Mouse (Mus musculus) cerebellum, postnatal 36 days (tissue): Measurements from ENCODE around the gene Aldob.
"Not testable (repeated sequence)": the region's sequence is repeated elsewhere in the genome, so short reads cannot be mapped to it uniquely, and the experiment has no call there.

Source experiments
- DNase-seq, 2 experiments: peaks; one replicate each; pipeline ENCODE4 v3.0.0; 2021 to 2022; ENCODE audit warnings: mixed read lengths in 2 of 2

Gene Aldob

DNA sequence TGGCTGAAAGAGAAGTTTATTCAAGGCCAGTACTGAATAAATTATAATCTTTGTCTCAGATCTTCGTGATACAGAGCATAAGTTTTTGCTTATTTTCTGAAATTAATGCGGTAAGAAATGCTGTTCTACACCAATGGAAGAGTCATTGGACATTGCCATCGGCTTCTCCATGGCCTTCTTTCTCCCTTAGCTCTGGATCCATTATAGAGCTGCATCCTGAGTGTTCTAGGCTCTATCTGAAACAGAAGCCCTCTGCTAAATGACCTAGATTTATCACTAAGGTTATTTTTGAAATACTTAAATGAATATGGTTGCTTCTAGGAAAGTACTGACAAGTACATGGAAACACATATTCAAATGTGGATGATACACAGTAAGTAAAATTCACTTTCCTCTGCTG, 14.3 kb downstream of the Aldob start:
- no peak for DNase-seq

DNA sequence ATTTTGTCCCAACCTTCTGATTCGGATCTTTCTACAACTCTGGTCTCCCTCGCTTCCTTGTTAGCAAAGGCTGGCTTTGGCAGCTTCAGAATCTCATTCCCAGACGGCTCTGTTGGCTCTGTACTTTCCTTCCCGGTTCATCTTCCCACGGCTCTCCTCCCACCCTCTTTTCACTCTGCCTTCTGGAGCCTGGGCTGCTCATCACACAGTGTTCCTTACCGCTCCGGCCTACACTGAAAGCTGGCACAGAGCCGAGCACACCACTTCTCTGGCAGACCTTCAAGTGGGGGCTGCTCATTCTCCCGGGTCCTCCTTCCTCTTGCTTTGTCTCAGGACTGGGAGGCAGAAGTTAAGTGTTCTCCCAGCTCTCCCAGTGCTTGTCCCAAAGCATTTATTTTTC, 26.8 kb downstream of the Aldob start:
- peak; percentile 11 for DNase-seq

DNA sequence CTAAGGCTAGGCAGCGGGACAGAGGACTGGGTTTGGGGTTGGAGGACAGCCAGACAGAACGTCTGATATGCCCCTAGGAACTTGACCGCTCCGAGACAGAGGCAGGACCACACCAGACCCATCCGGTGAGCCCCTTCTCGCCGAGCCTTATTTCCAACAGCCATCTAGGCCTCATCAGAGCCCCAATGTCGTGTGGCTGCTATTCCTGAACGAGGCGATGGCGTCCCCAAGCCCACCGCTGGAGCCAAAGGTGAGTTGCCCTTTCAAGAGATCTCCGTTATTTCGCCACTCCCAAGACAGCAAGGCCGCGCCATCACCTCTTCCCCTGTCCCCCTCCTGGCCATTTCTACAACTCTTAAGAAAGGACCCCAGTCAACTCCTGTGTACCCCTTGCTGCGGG, 28.0 kb downstream of the Aldob start:
- no peak for DNase-seq

DNA sequence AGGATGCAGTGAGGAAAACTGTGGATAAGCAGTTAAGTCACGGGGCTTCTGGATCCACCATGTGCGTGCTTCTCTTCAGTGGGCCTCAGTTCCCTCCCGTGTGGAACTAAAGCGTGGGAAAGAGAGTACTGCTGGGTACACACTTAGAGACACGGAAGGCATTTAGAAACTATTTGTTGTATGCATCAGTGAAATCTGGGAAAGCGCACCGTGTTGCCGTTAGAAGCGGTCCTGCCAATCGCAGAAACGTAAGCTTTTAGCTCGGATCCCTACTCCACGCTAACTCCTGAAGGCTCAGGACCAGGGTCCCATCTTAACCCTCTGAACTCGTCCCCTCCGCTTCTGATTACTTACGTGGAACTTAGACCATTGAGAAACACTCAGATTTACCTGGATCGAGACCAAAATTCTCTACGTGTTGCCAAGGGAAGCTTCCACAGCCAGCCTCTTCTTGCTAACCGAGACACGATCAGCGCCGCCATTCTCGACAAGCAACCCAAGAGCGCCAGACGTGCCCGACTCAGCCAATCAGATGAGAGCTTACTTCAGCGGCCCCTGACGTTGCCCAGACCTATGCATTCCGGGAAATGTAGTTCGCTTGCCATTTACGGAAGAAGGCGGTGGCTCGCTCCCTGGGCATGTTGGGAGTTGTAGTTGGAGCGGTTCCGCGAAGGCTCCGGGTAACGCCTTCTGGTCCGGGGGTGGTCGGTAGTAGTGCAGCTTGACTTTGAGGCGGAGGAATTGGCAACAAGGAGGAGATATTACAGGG, 28.6 kb downstream of the Aldob start, which contains the start of the genes Mrpl50 and Zfp189:
Gene Mrpl50, minus strand, starts transcription at position 522 of the 769 bp plus-strand sequence.
Gene Zfp189, plus strand, starts transcription at position 605 of the 769 bp plus-strand sequence.
- peak; percentile 90 to 93 for DNase-seq

DNA sequence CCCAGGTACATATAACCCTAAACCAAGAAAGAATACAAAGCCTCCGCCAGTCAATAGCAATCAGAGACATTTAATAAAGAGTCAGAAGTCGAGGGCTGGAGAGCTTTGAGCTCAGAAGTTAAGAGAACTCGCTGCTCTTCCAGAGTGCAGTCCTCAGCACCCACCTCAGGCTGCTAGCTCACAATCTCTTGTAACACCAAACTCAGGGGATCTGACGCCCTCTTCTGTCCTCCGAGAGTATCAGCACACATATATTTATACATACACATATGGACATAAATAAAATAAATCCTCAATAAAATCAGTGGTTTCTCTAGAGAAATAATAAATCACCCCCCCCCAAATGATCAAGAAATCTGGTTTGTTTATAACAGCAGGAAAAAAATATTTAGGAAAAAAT, 29.9 kb downstream of the Aldob start:
- DNase-seq: no peak

DNA sequence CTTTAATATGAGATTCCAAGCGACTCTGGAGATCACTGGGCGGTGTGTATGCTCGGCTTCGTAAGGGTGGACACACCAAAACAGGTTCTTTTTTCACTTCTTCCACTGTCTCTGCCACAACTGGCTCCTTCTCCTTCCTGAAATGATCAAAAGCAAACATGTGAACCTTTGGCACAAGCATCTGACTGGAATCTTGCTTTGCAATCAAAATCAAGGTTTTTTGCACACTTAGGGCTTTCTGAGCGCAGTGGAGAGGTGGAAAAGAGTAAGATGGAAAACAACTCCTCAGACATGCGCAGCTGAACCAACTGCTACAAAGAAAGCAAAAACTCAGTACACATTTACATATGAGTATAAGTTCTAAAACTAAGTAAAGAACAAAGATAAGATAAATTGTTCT, 34.9 kb downstream of the Aldob start:
- no peak for DNase-seq

DNA sequence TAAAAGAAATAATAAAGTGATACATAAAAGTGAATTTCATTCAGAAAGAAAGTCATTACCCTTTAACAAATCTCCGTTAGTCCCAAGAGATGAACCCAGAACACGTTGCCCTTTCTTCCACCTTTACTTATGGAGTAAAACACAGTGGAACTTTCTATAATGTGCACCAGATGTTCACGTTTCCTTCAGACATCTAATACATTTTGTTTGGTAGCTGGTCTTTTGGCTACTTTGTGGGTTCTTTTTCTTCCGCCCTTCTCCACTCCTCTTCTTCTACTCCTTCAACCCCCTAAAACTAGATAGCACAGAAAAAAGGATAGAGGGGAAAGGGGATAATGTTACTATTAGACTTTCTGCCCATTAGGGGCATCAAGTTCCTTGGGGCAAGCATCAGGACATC, 36.7 kb downstream of the Aldob start:
- no peak for DNase-seq

DNA sequence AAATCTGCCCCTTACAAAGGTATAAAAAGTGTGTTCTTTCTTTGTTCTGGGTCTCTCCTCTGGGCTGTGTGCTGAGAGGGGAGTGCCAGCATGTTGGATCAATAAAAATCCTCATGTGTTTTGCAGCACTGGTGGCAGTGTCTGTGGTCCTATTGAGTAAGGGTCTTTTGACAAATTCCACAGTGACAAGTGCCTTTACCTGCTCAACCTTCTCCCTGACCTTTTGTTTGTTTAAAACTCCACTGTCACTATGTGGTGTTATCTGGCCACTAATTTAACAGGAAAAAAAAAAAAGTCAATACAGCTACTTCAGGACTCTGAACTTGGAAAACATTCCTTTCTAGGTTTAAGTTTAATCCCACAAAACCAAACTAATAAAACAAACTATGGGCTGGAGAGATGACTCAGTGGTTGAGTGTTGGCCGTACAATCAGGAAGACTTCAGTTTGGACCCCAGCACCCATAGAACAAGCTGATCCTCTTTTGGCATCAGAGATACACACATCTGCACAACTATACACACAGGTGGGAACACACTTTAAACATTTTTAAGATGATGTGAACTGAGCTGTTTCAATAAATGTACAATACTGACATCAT, 39.0 kb downstream of the Aldob start:
- not testable (repeated sequence) for DNase-seq

DNA sequence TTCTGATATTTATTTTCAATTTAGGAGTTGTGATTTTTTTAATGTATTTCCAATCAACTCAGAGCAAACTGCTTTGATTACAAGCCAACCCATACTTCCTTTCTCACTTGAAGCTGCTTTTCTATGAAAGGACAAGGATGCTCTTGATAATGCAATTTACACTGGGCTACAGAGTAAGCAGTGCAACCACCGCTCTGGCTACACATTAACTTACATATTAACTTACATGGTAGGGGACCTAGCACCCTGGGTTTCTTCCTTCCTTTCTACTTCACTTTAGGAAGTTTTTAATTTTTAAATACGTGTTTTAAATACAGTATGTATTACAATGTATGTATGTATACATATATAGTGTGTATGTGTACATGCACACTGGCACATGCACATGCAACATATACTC, 40.2 kb downstream of the Aldob start:
- DNase-seq: no peak

DNA sequence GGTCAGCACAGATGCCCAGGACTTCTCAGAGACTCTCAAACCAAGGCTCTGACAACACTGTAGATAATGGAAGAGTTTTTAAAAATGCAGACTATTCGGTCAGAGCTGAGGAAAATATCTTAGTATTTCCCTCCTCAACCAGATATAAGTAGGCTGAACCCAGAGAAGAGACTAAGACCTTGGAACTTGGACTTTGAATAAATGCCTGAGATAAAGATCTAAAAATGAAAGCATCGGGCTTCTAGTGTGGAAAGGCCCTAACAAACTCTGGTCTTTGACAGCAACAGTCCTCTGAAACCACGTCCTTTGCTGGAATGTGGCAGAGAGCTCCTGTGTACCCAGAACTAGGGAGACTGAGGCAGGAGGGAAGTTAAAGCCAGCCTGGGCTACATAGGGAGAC, 43.0 kb downstream of the Aldob start, which contains the start of gene Baat:
Gene Baat, minus strand, starts transcription at position 172 of the 400 bp plus-strand sequence.
- no peak for DNase-seq

DNA sequence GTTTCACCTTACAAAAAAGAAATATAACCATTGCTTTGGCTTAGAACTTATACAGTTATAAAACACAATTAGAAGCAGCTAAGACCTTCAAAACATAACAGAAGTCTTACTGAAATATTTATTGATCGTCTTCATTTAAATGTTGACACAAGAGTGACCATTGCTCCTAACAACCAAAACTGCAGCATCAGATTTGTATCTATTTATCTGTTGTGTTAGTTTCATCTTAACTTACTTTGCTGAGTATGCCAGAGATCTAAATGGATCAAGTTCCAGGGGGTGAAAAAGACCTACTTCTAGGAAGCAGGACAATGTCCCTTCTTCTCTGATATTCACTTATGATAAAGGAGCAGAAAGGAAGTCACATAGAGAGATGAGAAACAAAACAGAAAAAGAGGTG, 45.8 kb downstream of the Aldob start:
- DNase-seq: no peak
